Mouse (Mus musculus) C2C12 (cell line): ENCODE data around the gene Pced1b.

Experiments used
- CTCF ChIP-seq: IDR thresholded peaks from one replicate; pipeline ENCODE4 v1.5.1; 2011; ENCODE audit not compliant: control insufficient read depth, insufficient read depth, insufficient read length
- MYOD1 ChIP-seq: IDR thresholded peaks from one replicate; pipeline ENCODE4 v1.6.1; 2011; ENCODE audit warnings: low read depth; ENCODE audit not compliant: control insufficient read depth, insufficient read length
- USF1 ChIP-seq: IDR thresholded peaks from one replicate; pipeline ENCODE4 v1.6.1; 2011; ENCODE audit warnings: low read depth, mild to moderate bottlenecking, control low read depth, moderate library complexity

DNA sequence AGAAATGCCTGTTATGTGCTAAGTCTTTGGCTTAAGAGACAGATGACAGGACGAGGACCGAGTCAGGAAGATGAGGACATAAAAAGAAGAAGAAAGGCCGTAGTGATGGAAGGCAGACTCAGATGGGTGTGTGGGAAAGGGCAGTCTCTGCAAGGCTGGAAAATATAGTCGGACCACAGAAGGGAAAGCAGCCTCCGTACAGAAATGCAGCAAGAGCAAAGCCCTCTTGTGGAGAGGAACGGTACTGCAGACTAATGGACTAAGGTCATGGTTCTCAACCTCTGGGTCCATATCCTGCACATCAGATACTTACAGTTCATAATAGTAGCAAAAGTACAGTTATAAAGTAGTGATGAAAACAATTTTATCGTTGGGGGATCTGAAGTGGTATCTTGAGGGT lies 11.7 kb upstream of the Pced1b start:
- peak; percentile 47 for TF ChIP-seq CTCF
- no peak for TF ChIP-seq MYOD1
- TF ChIP-seq USF1, result no peak
